Mouse (Mus musculus): ENCODE measurements around the gene Galnt16.

GRCm38 (mm10) chr12:80581357-80581756 is 63.3 kb downstream of the Galnt16 start:
- TF ChIP-seq CTCF (IDR thresholded peaks at IDR 0.05; ENCODE audit: extremely low read depth, insufficient read depth, insufficient read length, insufficient replicate concordance) (no peak), POLR2A (IDR thresholded peaks at IDR 0.05; ENCODE audit: low read depth, low read length) (no peak)

Measured in spleen, adult 2 months (tissue).